Mouse (Mus musculus): ENCODE measurements around the gene Kcnmb2. TPM values are rescaled to one million over a fixed set of nuclear protein-coding genes. Genes with fewer than 3 reads are reported as not detected.

The Kcnmb2 gene
- polyA plus RNA-seq, 1 experiment from 2014 or later, result 14.5 TPM

GRCm38 (mm10) chr3:32185855-32186522, 283.7 kb downstream of the Kcnmb2 start:
- no peak overlapping the region for H3K4me2 ChIP-seq
- no peaks in the 10 kb centered on the region for H3K36me3 ChIP-seq
- H3K27ac ChIP-seq, result no peak overlapping the region
- H3K4me1 ChIP-seq (replicated peaks), result peaks cover 13% of the 10 kb centered on the region
- no peaks in the 10 kb centered on the region for H3K27me3 ChIP-seq
- 81% methylated on average over 2 of the region's 2 CpGs for WGBS
- ATAC-seq (ENCODE audit: low FRiP score), result no peak
- no peak overlapping the region for H3K4me3 ChIP-seq
- H3K9me3 ChIP-seq, result 0 out of 2 replicates have a peak, but pooled peaks cover 3% of the 10 kb centered on the region
- H3K9ac ChIP-seq, result no peak overlapping the region

DNA sequence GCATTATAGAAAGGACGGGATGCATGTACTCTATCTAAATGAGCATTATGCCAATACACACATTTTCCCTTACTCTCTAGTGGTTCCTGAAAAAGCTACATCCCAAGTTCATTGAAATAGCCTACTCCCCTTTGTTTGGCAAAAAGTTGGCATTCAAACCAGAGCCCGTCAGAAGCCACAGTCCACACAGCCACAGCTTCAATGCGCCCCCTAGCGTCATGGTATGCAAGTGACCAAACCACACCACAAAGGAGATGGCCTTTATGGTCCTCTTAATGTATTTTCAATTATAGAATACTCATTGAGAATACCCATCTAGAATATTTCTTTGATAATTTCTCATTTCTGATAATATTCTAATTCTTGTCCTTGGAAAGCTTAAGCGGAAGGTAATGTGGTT, 286.2 kb downstream of the Kcnmb2 start:
- WGBS, result 32% methylated on average over 5 of the region's 5 CpGs
- no peak for ATAC-seq (ENCODE audit: low FRiP score)
- no peaks in the 10 kb centered on the region for H3K9me3 ChIP-seq

DNA sequence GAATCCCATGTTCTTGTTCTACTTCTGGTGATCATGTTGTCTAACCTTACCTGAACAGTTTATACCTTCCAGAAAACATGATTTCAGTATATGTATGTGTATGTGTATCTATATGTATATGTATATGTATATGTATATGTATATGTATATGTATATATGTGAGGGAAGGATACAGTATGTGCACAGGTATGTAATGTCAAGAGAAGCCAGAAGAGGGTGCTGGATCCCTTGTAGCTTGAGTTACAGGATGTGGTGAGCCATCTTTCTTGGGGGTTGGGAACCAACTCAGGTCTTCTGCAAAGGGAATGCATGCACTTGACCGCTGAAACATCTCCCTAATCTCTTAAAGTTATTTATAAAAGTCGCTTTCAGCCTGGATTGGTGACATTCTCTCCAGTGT, 286.6 kb downstream of the Kcnmb2 start:
- WGBS, result 92% methylated on average over 2 of the region's 2 CpGs
- Histone ChIP-seq H3K4me2 (no peak overlapping the region), H3K4me1 (replicated peaks) (peaks cover 13% of the 10 kb centered on the region), H3K36me3 (no peaks in the 10 kb centered on the region), H3K4me3 (no peak overlapping the region), H3K9ac (no peak overlapping the region), H3K9me3 (no peaks in the 10 kb centered on the region), H3K27ac (0 out of 2 replicates have a peak overlapping the region, but pooled peaks have one; percentile 66), H3K27me3 (no peaks in the 10 kb centered on the region)
- ATAC-seq (ENCODE audit: low FRiP score), result no peak; the same call in 1 of the 2 replicates

More for the DNA sequence above, 286.2 kb downstream of the Kcnmb2 start:
- no peaks in the 10 kb centered on the region for H3K36me3 ChIP-seq
- no peak overlapping the region for H3K27ac ChIP-seq
- H3K4me3 ChIP-seq, result no peak overlapping the region
- H3K4me2 ChIP-seq, result no peak overlapping the region
- peaks cover 13% of the 10 kb centered on the region for H3K4me1 ChIP-seq (replicated peaks)
- no peaks in the 10 kb centered on the region for H3K27me3 ChIP-seq
- no peak overlapping the region for H3K9ac ChIP-seq

- ATAC-seq (ENCODE audit: low FRiP score), result peak; percentile 82
- Histone ChIP-seq H3K4me1 (replicated peaks) (peaks cover 13% of the 10 kb centered on the region), H3K9me3 (no peaks in the 10 kb centered on the region), H3K4me3 (no peak overlapping the region), H3K9ac (no peak overlapping the region), H3K27me3 (no peaks in the 10 kb centered on the region), H3K36me3 (no peaks in the 10 kb centered on the region), H3K4me2 (no peak overlapping the region), H3K27ac (peak overlapping the region; percentile 66; the same call in 1 of the 2 replicates)
- WGBS, result 32% methylated on average over 5 of the region's 5 CpGs
Measured at GRCm38 (mm10) chr3:32189956-32190355, 287.6 kb downstream of the Kcnmb2 start.

DNA sequence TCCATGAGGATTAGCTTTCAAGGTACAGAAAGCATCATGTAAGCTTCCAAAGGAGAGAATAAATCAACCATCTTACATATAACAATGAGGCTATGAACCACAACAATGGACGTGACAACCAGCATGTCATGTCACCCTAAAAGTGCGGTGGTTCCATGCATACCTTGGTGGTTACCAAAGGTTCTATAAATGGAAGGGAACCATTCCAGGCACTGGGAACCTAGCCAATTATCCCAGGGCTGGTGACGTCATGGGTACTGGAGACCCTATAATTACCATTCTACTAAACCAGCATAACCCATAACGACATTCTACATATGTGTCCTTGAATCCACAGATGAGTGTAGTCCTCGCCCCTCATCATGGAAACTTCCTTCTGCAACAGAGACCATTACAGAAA, 291.7 kb downstream of the Kcnmb2 start:
- no peak for ATAC-seq (ENCODE audit: low FRiP score)
- Histone ChIP-seq H3K9ac (no peak overlapping the region), H3K4me1 (replicated peaks) (peaks cover 12% of the 10 kb centered on the region), H3K9me3 (no peaks in the 10 kb centered on the region), H3K4me2 (no peak overlapping the region), H3K4me3 (no peak overlapping the region), H3K27ac (no peak overlapping the region), H3K36me3 (no peaks in the 10 kb centered on the region), H3K27me3 (no peaks in the 10 kb centered on the region)
- 85% methylated on average over 5 of the region's 5 CpGs for WGBS

DNA sequence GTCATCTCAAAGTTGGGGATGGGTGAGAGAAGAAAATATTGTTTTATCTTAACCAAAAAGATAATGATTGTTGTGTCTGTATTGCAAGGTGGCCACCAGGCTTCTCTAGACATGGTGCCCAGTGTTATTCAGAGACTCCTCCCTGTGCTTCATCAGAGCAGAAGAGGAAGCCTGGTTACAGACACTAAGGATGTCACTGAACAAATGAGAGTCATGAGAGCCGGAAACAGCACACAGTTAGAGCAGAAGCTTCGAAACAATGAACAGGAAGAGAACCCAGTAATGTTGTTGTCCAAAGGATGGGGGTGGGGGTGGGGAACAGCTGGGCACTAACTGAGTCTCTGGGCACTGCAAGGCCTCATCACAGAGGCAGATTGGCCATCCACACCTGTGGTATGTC, 324.4 kb downstream of the Kcnmb2 start:
- Histone ChIP-seq H3K4me3 (no peak overlapping the region), H3K27ac (no peak overlapping the region), H3K4me1 (replicated peaks) (no peaks in the 10 kb centered on the region), H3K36me3 (no peaks in the 10 kb centered on the region), H3K9ac (no peak overlapping the region), H3K9me3 (no peaks in the 10 kb centered on the region), H3K27me3 (no peaks in the 10 kb centered on the region), H3K4me2 (no peak overlapping the region)
- no peak for ATAC-seq (ENCODE audit: low FRiP score)
- WGBS, result 87% methylated on average over 2 of the region's 2 CpGs

DNA sequence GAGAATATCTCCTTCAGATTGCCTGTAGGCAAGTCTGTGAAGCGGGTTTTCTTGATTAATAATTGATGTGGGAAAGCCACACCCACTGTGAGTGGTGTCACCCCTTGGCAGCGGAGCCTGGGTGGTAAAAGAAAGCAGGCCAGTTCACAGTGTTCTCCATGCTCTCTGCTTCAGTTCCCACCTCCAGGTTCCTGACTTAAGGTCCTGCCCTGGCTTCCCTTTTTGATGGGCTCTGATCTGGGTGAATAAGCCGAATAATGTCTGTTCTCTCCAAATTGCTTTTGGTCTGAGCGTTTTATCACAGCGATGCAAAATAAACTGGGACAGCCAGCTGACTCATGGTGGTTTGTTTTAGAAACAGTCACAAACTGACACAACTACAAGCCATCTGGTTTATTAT, 334.5 kb downstream of the Kcnmb2 start:
- ATAC-seq (ENCODE audit: low FRiP score), result no peak
- H3K4me1 ChIP-seq (replicated peaks), result no peaks in the 10 kb centered on the region
- 84% methylated on average over 5 of the region's 5 CpGs for WGBS
- H3K9ac ChIP-seq, result no peak overlapping the region
- no peak overlapping the region for H3K4me2 ChIP-seq
- no peak overlapping the region for H3K27ac ChIP-seq
- no peaks in the 10 kb centered on the region; the same call in 1 of the 2 replicates for H3K9me3 ChIP-seq
- no peak overlapping the region for H3K4me3 ChIP-seq
- no peaks in the 10 kb centered on the region for H3K27me3 ChIP-seq
- no peaks in the 10 kb centered on the region for H3K36me3 ChIP-seq

Measured in hindbrain, embryonic 13.5 days (tissue).